Mouse (Mus musculus) megakaryocyte, embryonic 14.5 days (primary cell): ENCODE results near the gene Lrrc63. TPM values are rescaled to one million over a fixed set of nuclear protein-coding genes. Genes with fewer than 3 reads are reported as not detected.
"Not testable (repeated sequence)": the region's sequence is repeated elsewhere in the genome, so short reads cannot be mapped to it uniquely, and the experiment has no call there.

Source experiments
- H3K27me3 ChIP-seq: replicated peaks from 2 replicates; pipeline ENCODE3; 2012; ENCODE audit warnings: inconsistent platforms
- H3K36me3 ChIP-seq: replicated peaks from 2 replicates; pipeline ENCODE3; 2012; ENCODE audit warnings: low read length, inconsistent platforms, mixed read lengths
- H3K4me1 ChIP-seq: 2 replicates; pipeline ENCODE4 v1.6.1; 2012; ENCODE audit warnings: inconsistent platforms
- H3K4me3 ChIP-seq: replicated peaks from 2 replicates; pipeline ENCODE3; 2012; ENCODE audit warnings: moderate library complexity, mild to moderate bottlenecking, inconsistent platforms
- H3K9me3 ChIP-seq: 2 replicates; pipeline ENCODE4 v1.6.1; 2012; ENCODE audit warnings: inconsistent platforms
- FLI1 ChIP-seq: IDR thresholded peaks from 2 replicates; pipeline ENCODE4 v1.6.1; 2012; ENCODE audit warnings: low read length, inconsistent platforms, mixed read lengths
- GATA1 ChIP-seq: IDR thresholded peaks from 3 replicates; pipeline ENCODE4 v1.6.1; 2012; ENCODE audit warnings: mixed read lengths, low read length, inconsistent platforms, borderline replicate concordance
- polyA plus RNA-seq: library from polyadenylated mRNA; stranded (reverse); fragments of >175 nt; gene quantifications from 2 replicates; pipeline ENCODE4 v1.2.3, GENCODE M21; 2012; ENCODE audit warnings: low replicate concordance; ENCODE audit not compliant: insufficient read depth

Lrrc63 gene
- polyA plus RNA-seq, 1 experiment: not detected

DNA sequence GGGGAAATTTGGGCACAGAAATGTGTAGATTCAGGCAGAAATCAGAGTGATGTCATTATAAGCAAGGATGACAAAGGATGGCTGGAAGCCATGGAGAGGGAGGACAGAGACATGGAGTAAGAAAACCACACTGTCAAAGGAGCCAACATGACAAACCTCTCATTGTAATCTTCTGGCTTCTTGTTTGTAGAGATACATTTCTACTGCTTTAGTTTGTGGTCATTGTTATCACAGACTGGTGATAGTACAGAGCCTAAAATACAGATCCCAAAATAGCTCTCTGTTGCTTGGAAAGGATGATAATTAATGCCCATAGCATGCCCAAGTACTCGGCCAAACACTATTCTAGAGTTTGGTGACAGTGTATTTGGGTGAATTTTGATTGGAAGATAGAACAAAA is 39.9 kb upstream of the Lrrc63 start:
- no peaks in the 10 kb centered on the region for H3K36me3 ChIP-seq
- H3K4me3 ChIP-seq: no peak overlapping the region
- H3K4me1 ChIP-seq: peaks cover 43% of the 10 kb centered on the region
- no peaks in the 10 kb centered on the region for H3K9me3 ChIP-seq
- H3K27me3 ChIP-seq: peaks cover 31% of the 10 kb centered on the region
- TF ChIP-seq GATA1 (no peak), FLI1 (no peak)

DNA sequence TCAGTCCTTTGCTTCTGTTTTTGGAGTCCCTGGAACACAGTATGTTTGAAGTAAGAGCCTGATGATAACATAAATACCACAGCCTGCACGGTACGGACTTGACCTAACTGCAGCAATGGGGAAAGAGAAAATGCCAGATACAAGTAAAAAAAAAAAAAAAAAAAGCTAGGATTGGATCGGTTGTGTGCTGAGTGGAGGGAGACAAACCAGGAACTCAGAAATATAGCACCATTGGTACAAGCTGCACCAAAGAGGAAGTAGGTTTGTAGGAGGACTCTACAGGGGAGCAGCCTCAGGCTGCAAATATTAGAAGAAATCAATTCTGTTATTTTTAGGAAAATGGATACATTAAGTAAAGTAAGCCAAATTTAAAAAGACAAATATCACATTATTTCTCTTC is 37.8 kb upstream of the Lrrc63 start:
- no peaks in the 10 kb centered on the region for H3K9me3 ChIP-seq
- TF ChIP-seq FLI1 (no peak), GATA1 (no peak)
- H3K27me3 ChIP-seq: peaks cover 18% of the 10 kb centered on the region
- no peaks in the 10 kb centered on the region for H3K36me3 ChIP-seq
- peaks cover 39% of the 10 kb centered on the region for H3K4me1 ChIP-seq
- no peak overlapping the region for H3K4me3 ChIP-seq

DNA sequence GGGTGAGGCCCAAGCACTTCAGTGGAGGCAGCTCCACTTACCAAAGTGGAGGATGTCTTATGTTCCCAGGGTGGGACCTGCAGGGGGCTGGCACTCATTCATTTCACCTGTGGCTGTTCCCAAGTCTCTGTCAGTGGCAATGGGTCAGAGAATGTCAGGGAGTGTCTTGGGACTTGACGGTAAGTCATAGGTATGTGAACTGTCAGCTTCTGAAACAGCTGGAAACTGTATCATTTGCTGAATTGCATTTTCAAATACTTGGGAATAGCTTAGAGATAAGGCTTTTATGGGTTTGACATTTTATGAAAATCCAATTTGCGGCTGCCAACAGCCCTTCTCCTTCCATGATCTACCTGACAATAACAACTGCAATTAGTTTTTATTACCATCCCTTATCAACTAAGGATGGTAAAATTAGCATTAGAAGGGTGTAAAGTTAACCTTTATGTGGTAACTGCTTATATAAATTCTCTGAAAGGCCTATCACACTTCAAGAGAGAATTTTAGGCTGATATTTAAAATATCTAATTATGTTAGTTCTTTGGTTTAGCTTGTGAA is 35.0 kb upstream of the Lrrc63 start:
- no peaks in the 10 kb centered on the region for H3K36me3 ChIP-seq
- no peak overlapping the region for H3K4me3 ChIP-seq
- peaks cover 14% of the 10 kb centered on the region for H3K4me1 ChIP-seq
- H3K9me3 ChIP-seq: no peaks in the 10 kb centered on the region
- TF ChIP-seq FLI1 (no peak), GATA1 (no peak)
- H3K27me3 ChIP-seq: peaks cover 9% of the 10 kb centered on the region

DNA sequence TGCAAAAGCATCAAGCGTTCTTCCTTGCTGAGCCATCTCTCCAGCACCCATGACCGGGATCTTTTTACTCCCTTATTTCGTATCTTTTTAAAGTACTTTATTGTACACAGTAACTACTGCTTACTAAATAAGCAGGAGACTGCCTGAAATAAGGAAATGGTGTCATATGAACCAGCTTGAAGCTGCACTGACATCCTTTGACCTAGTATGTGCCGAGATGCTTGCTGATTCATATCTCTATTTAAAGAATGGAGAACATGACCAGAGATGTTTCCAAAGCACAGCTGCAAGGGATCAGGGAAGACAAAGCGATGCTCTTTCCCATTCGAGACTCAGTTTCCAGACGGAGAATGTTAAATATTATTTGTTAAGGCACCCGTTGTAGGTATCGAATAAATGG is 33.7 kb upstream of the Lrrc63 start:
- no peak overlapping the region for H3K4me3 ChIP-seq
- H3K36me3 ChIP-seq: no peaks in the 10 kb centered on the region
- TF ChIP-seq FLI1 (no peak), GATA1 (no peak)

DNA sequence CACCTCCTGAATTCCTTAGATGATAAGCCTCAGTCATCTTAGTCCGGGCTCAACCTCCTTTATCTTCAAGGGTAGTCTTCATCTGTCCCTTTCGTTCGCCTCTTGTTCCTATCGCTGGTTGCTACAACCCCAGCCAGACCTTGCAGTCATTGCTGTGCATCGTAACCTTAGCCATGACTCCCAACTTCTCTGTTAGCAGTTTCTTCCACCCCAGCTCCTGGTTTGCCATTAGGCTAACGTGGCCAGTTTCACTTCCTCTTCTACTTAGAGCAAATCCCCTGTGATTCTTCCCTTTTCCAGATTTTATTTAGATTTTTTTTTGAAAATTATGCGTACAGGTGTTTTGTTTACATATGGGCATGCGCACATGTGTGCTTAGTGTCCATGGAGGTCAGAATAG is 33.2 kb upstream of the Lrrc63 start:
- Histone ChIP-seq H3K27me3 (peaks cover 2% of the 10 kb centered on the region), H3K36me3 (no peaks in the 10 kb centered on the region), H3K4me3 (no peak overlapping the region), H3K4me1 (0 out of 2 replicates have a peak, but pooled peaks cover under 1% of the 10 kb centered on the region), H3K9me3 (no peaks in the 10 kb centered on the region)
- TF ChIP-seq FLI1 (no peak), GATA1 (no peak)

More for the DNA sequence above, 33.7 kb upstream of the Lrrc63 start:
- Histone ChIP-seq H3K27me3 (peaks cover 4% of the 10 kb centered on the region), H3K9me3 (no peaks in the 10 kb centered on the region), H3K4me1 (0 out of 2 replicates have a peak, but pooled peaks cover 3% of the 10 kb centered on the region)

DNA sequence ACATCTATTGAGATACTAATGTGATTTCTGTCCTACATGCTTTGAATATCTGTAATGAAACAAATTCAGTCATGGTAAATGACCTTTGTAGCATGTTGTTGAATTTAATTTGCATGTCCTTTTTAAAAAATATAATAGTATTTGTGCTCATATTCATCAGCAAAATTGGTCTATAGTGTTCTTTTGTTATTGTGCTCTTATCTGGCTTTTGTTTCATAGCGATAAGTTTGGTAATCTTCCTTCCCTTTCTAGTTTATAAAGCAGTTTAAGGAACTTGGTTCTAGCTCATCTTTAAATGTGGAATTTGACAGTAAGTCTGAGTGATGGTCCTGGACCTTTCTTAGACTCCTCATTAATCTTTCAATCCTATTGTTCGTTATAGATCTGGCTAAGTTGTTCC is 28.7 kb upstream of the Lrrc63 start:
- TF ChIP-seq FLI1: no peak
- no peak for TF ChIP-seq GATA1
- no peaks in the 10 kb centered on the region for H3K36me3 ChIP-seq
- no peaks in the 10 kb centered on the region for H3K4me1 ChIP-seq
- H3K9me3 ChIP-seq: no peaks in the 10 kb centered on the region
- no peak overlapping the region for H3K4me3 ChIP-seq
- peaks cover 14% of the 10 kb centered on the region for H3K27me3 ChIP-seq

DNA sequence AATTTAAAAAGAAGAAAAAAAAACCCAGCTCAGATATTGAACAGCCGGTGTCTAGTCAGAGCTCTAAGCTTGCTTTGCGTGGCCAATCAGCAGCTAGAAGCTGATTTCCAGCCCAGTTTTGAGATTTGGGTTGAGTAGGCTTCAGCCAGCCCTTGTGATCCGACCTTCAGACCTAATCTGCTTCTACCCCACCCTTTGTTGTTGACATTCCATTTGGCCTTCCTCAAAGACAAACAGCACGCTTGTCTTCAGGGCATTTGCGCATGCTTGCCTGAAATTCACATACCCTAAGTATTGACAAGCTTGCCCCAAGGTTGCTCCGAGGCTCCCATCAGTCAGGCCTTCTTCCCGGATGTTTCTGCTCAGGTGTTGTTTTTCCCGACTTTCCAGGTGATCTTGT is 23.8 kb upstream of the Lrrc63 start:
- H3K9me3 ChIP-seq: no peaks in the 10 kb centered on the region
- H3K4me3 ChIP-seq: no peak overlapping the region
- no peaks in the 10 kb centered on the region for H3K36me3 ChIP-seq
- no peaks in the 10 kb centered on the region for H3K4me1 ChIP-seq
- TF ChIP-seq GATA1 (no peak), FLI1 (no peak)
- H3K27me3 ChIP-seq: peaks cover 16% of the 10 kb centered on the region

DNA sequence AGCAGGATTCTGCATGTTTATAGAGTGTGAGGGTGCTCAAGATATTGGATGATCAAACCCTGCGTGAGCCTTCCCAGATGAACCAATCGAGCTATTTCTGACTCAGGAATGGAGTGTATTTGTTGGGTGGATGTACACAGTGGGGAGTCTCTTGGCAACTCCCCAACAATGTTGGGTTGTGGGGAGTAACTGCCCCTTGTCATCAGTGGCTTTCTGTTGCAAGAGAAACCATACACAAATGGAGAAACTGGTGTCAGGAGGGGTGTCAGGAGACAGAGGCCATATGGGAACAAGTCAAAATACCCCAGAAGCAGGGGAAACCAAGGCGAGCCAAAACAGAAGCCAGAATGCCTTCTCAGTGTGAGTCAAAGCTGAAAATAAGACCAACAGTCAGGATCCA is 20.5 kb upstream of the Lrrc63 start:
- no peak for TF ChIP-seq FLI1
- TF ChIP-seq GATA1: no peak
- no peak overlapping the region for H3K4me3 ChIP-seq
- H3K9me3 ChIP-seq: no peaks in the 10 kb centered on the region
- H3K27me3 ChIP-seq: peaks cover 10% of the 10 kb centered on the region
- 0 out of 2 replicates have a peak, but pooled peaks cover 4% of the 10 kb centered on the region for H3K4me1 ChIP-seq
- H3K36me3 ChIP-seq: no peaks in the 10 kb centered on the region

DNA sequence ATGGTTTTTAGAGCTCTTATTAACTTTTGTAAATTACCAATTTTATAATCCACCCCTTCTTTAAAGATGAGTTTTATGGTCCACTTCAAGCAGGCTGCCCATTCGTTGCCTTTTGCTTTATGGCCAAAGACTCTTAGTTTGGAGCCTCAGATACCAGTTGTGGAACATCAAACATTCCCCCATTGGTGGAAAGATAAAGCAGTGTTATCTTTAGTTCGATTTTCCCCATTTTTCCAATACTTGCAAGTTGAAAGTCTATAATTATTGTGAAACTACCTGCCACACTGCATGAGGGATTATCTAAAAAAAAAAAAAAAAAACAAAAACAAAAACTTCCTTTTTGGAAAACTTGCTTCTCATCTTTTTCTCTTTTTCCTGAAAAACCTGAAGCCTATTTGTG is 20.0 kb upstream of the Lrrc63 start:
- no peaks in the 10 kb centered on the region for H3K9me3 ChIP-seq
- TF ChIP-seq FLI1: no peak
- TF ChIP-seq GATA1: no peak
- 0 out of 2 replicates have a peak, but pooled peaks cover 4% of the 10 kb centered on the region for H3K4me1 ChIP-seq
- peaks cover 10% of the 10 kb centered on the region for H3K27me3 ChIP-seq
- no peak overlapping the region for H3K4me3 ChIP-seq
- no peaks in the 10 kb centered on the region for H3K36me3 ChIP-seq

DNA sequence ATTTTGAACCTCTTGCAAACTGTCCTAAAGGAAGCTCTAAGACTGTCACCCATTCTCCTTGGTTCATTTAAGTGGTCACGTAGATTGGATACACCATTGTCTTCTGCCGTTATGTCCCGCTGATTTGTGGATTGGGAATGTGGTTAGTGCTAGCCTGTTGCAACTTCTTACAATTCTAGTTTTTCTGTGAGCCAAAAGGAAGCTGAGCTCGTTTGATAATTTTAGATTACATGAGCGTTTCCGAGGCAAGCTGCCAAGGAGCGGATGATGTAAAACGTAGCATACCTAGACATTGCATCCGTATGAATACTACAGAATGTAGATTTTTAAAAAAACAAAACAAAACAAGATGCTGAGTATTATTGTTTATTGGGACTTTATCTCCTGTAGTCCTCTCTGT is 17.5 kb upstream of the Lrrc63 start:
- Histone ChIP-seq H3K4me1 (0 out of 2 replicates have a peak, but pooled peaks cover 4% of the 10 kb centered on the region), H3K4me3 (no peak overlapping the region)

DNA sequence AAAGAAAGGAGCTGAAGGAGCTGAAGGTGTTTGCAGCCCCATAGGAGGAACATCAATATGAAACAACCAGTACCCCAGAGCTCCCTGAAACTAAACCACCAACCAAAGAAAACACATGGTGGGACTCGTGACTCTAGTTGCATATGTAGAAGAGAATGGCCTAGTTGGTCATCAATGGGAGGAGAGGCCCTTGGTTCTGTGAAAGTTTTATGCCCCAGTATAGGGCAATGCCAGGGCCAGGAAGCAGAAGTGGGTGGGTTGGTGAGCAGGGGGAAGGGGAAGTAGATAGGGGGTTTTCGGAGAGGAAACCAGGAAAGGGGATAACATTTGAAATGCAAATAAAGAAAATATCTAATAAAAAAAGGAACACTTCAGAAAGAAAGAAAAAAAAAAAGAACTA is 17.0 kb upstream of the Lrrc63 start:
- not testable (repeated sequence) for H3K27me3 ChIP-seq, H3K4me3 ChIP-seq, H3K9me3 ChIP-seq, H3K36me3 ChIP-seq, H3K4me1 ChIP-seq

More for the DNA sequence above, 17.5 kb upstream of the Lrrc63 start:
- TF ChIP-seq GATA1 (no peak), FLI1 (no peak)
- no peaks in the 10 kb centered on the region for H3K36me3 ChIP-seq
- H3K9me3 ChIP-seq: no peaks in the 10 kb centered on the region
- peaks cover 2% of the 10 kb centered on the region for H3K27me3 ChIP-seq
